Mouse (Mus musculus) ES-Bruce4 (cell line): ENCODE results near the gene Popdc2.

ENCODE experiments used
- CTCF ChIP-seq: IDR thresholded peaks from one replicate; pipeline ENCODE4 v1.8.1; 2011; ENCODE audit warnings: low read depth, low read length
- EP300 ChIP-seq: IDR thresholded peaks from 2 replicates; pipeline ENCODE4 v1.6.1; 2011; ENCODE audit warnings: low read depth, low read length; ENCODE audit not compliant: insufficient read depth
- POLR2A ChIP-seq: IDR thresholded peaks from one replicate; pipeline ENCODE4 v1.8.1; 2011; ENCODE audit warnings: low read length; ENCODE audit not compliant: insufficient read depth

GRCm38 (mm10) chr16:38359857-38360256, 2.2 kb upstream of the Popdc2 start:
- TF ChIP-seq POLR2A (no peak), CTCF (no peak), EP300 (no peak)
